Mouse (Mus musculus) ES-Bruce4 (cell line): ENCODE data around the gene Kalrn. TPM values are rescaled to one million over a fixed set of nuclear protein-coding genes. Genes with fewer than 3 reads are reported as not detected.

Source experiments
- H3K27ac ChIP-seq: 2 replicates; pipeline ENCODE4 v1.5.1; 2012; ENCODE audit warnings: low read length, inconsistent platforms; ENCODE audit not compliant: insufficient read depth
- H3K27me3 ChIP-seq: 2 replicates; pipeline ENCODE4 v1.6.1; 2012; ENCODE audit warnings: mild to moderate bottlenecking, low read length, inconsistent platforms; ENCODE audit not compliant: control insufficient read depth, poor library complexity, insufficient read depth, severe bottlenecking
- H3K36me3 ChIP-seq: 2 replicates; pipeline ENCODE4 v1.6.1; 2012; ENCODE audit warnings: inconsistent platforms, mild to moderate bottlenecking, low read length, moderate library complexity; ENCODE audit not compliant: control insufficient read depth, poor library complexity, insufficient read depth, severe bottlenecking
- H3K4me1 ChIP-seq: one replicate; pipeline ENCODE4 v1.8.1; 2011; ENCODE audit warnings: low read length; ENCODE audit not compliant: control insufficient read depth, insufficient read depth
- H3K4me3 ChIP-seq: 2 replicates; pipeline ENCODE4 v1.5.1; 2011; ENCODE audit warnings: low read depth, mild to moderate bottlenecking, low read length
- H3K9ac ChIP-seq: 2 replicates; pipeline ENCODE4 v1.6.1; 2012; ENCODE audit warnings: low read depth, mild to moderate bottlenecking, inconsistent platforms; ENCODE audit not compliant: poor library complexity, severe bottlenecking
- H3K9me3 ChIP-seq: replicated peaks from 2 replicates; pipeline ENCODE4 v1.6.1; 2012; ENCODE audit warnings: mild to moderate bottlenecking, low read length, inconsistent platforms; ENCODE audit not compliant: control insufficient read depth, poor library complexity, insufficient read depth, severe bottlenecking
- CTCF ChIP-seq: IDR thresholded peaks from one replicate; pipeline ENCODE4 v1.8.1; 2011; ENCODE audit warnings: low read depth, low read length
- EP300 ChIP-seq: IDR thresholded peaks from 2 replicates; pipeline ENCODE4 v1.6.1; 2011; ENCODE audit warnings: low read depth, low read length; ENCODE audit not compliant: insufficient read depth
- POLR2A ChIP-seq: IDR thresholded peaks from one replicate; pipeline ENCODE4 v1.8.1; 2011; ENCODE audit warnings: low read length; ENCODE audit not compliant: insufficient read depth
- polyA plus RNA-seq: library from polyadenylated mRNA; stranded (reverse); fragments of >200 nt; gene quantifications from 2 replicates; pipeline ENCODE4 v1.2.4, GENCODE M21; 2011; ENCODE audit warnings: low read depth; ENCODE audit not compliant: missing spikeins, insufficient read depth, insufficient read length

Kalrn gene
- polyA plus RNA-seq, 1 experiment: 8.2 TPM

- Histone ChIP-seq H3K9ac (no peak overlapping the region), H3K9me3 (no peaks in the 10 kb centered on the region), H3K4me1 (no peaks in the 10 kb centered on the region), H3K4me3 (no peak overlapping the region), H3K27me3 (no peaks in the 10 kb centered on the region), H3K36me3 (no peaks in the 10 kb centered on the region), H3K27ac (no peak overlapping the region)
- TF ChIP-seq CTCF (no peak), POLR2A (no peak), EP300 (no peak)
Measured at GRCm38 (mm10) chr16:34047543-34047942, 525.8 kb downstream of the Kalrn start.

DNA sequence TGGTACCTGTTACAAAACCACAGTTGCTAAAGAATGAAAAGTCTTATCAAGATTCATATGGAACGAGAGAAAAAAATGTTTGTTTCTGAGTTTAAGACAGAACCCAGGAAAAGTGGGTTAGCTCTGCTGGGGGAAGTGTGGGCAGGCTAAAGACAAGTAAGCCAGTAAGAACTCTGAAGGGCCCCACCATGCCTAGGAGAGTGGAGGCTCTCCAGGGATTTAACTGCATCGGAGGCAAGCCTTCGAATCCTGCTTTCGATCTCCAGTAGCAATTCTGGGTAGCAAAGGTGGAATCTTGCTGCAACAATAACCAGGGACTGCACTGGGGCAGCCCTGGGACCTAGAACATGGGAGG is 526.3 kb downstream of the Kalrn start:
- H3K4me1 ChIP-seq: no peaks in the 10 kb centered on the region
- TF ChIP-seq POLR2A (no peak), EP300 (no peak), CTCF (no peak)
- no peaks in the 10 kb centered on the region for H3K36me3 ChIP-seq
- no peaks in the 10 kb centered on the region for H3K9me3 ChIP-seq
- H3K27me3 ChIP-seq: no peaks in the 10 kb centered on the region
- no peak overlapping the region for H3K9ac ChIP-seq
- H3K4me3 ChIP-seq: no peak overlapping the region
- no peak overlapping the region for H3K27ac ChIP-seq

DNA sequence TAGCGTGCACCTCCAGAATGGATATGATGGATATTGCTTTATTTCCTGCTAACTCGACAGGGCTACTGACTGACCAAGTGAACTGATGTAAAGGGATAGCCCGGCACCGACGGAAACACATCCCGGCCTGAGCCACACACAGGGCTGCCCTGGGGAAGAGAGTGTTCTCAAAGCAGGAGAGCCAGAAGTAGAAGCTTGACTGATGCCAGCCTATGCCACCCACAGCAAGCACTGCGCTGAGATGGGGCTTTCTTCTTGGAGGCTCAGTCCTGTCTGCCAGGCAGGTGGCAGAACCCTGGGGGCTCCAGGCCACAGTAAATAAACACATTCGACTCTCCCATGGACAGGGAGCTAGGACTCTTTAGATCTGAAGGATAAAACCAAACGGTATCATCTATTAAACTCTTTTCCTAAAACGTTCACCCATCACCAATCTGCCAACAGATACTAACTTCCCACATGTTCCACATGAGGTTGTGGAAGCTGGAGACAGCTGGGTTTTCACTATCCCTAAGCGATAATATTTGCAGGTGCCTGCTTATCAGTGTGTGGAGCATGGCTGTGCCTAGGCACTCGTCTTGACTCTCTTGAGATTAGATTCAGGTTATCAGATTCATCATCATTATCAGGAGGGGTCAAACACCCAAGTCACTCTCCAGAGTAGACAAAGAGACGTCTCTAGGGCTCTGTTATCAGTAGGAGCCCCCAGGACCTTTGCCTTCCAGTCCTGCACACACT is 526.9 kb downstream of the Kalrn start:
- H3K4me3 ChIP-seq: no peak overlapping the region
- no peak overlapping the region for H3K9ac ChIP-seq
- no peaks in the 10 kb centered on the region for H3K36me3 ChIP-seq
- H3K4me1 ChIP-seq: no peaks in the 10 kb centered on the region
- H3K27ac ChIP-seq: no peak overlapping the region
- H3K9me3 ChIP-seq: no peaks in the 10 kb centered on the region
- TF ChIP-seq EP300 (no peak), POLR2A (no peak), CTCF (no peak)
- H3K27me3 ChIP-seq: no peaks in the 10 kb centered on the region

DNA sequence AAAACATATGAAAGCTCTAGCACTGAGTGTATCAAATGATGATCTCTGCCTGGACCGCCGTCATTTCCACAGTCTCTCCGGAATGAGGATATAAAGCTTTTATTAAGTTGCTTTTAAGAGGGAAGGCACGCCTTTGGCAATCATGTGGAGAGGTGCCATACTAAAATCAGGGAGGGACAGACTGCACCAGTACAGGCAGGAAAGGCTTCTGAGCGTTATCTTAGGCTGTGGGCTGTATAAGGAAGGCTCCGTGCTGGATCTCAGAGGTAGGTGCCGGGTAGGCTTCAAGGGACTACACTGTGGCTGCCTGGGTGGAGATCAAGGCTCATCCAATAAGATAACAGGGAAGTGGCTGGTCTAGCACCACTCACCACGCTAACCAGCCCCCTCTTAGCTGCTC is 528.8 kb downstream of the Kalrn start:
- TF ChIP-seq CTCF (no peak), POLR2A (no peak), EP300 (no peak)
- H3K36me3 ChIP-seq: no peaks in the 10 kb centered on the region
- no peak overlapping the region for H3K27ac ChIP-seq
- no peak overlapping the region for H3K4me3 ChIP-seq
- no peaks in the 10 kb centered on the region for H3K27me3 ChIP-seq
- no peak overlapping the region for H3K9ac ChIP-seq
- H3K9me3 ChIP-seq: no peaks in the 10 kb centered on the region
- H3K4me1 ChIP-seq: no peaks in the 10 kb centered on the region

DNA sequence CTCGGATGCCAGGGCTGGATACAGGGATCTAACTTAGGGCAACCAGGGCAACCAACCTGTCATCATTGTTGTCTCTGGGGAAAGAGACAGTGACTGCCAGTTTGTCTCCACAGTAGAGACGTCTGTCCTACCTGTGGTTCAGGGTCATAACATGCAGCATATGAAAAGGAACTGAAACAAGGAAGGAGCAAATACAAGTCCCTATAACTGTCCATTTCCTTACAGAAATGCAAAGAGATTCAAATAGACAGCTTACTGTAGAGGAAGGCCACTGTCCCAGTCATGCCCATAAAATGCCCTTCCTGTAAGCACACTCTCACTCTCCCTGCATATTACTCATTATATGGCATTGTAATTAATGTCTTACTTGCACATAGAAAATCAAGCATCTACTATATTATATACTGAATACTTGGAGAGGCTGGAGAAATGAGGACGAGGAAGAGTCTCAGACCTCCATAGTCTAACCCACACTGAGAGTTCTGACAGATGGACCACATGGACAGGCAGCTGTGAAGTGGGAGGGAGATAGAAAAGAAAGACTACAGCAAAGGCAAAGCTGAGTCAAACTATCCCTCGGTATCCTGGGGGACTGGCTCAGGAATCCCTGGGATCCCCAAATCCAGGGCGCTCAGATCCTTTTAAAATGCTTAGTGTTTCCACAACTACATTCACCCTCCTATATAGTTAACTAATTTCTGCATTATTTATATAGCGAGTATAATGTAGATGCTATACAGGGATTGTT is 530.1 kb downstream of the Kalrn start:
- Histone ChIP-seq H3K27ac (no peak overlapping the region), H3K4me1 (no peaks in the 10 kb centered on the region), H3K4me3 (no peak overlapping the region), H3K9ac (no peak overlapping the region), H3K9me3 (no peaks in the 10 kb centered on the region), H3K36me3 (no peaks in the 10 kb centered on the region), H3K27me3 (no peaks in the 10 kb centered on the region)
- no peak for TF ChIP-seq EP300
- TF ChIP-seq CTCF: no peak
- no peak for TF ChIP-seq POLR2A

DNA sequence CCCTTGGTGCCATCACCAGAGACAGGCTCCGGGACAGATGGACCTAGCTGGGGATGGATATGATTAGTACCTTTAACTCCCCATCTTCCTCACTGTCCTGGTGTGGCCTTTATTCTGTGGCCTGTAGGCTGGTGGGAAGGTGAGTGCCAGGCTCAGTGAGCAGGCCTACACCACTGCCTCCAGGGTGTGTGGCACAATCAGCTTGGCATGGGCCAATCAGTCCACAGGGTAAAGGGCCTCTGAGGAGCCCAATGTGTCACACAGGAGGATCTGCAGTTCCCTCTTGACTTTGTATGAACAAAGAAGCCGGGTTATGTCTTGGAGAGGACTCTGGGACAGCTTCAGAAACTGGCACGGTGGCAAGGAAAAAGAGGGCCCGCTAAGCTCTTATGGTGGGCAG is 530.7 kb downstream of the Kalrn start:
- H3K36me3 ChIP-seq: no peaks in the 10 kb centered on the region

More for the DNA sequence above, 530.7 kb downstream of the Kalrn start:
- TF ChIP-seq CTCF (no peak), EP300 (no peak), POLR2A (no peak)
- Histone ChIP-seq H3K27ac (no peak overlapping the region), H3K9ac (no peak overlapping the region), H3K4me3 (no peak overlapping the region), H3K27me3 (no peaks in the 10 kb centered on the region), H3K9me3 (no peaks in the 10 kb centered on the region), H3K4me1 (no peaks in the 10 kb centered on the region)
